Mouse (Mus musculus) olfactory bulb, adult 2 months (tissue): ENCODE data around the gene Tespa1.

Experiments
- CTCF ChIP-seq: fragments of 200-500 bp; IDR thresholded peaks from 2 replicates; pipeline ENCODE4 v1.5.1; 2012; ENCODE audit warnings: low read depth, mild to moderate bottlenecking, low read length, moderate library complexity; ENCODE audit not compliant: insufficient read depth
- POLR2A ChIP-seq: fragments of 200-500 bp; IDR thresholded peaks from 2 replicates; pipeline ENCODE4 v1.6.1; 2012; ENCODE audit warnings: mild to moderate bottlenecking, low read depth, low read length, moderate library complexity; ENCODE audit not compliant: insufficient read depth

DNA sequence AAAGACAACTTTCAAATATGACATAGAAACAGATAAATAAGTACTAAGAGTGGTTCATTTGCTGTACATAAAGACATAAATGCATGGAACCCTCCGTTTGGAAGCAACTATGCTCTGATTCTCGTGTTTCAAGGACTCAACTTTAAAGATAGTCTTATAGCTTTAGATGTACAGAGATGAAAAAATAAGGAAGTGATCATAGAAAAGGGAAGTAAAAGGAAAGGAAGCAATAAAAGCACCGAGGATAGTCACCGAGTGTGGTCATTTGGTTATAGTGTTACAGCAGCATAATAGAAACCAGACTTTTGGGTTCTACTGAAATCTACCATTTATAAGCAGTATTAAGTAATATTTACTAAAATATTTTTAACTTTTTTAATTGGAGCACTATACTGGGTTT, 4.0 kb upstream of the Tespa1 start:
- TF ChIP-seq POLR2A (no peak), CTCF (no peak)
